Mouse (Mus musculus): ENCODE results near the gene Rfesd. TPM values are rescaled to one million over a fixed set of nuclear protein-coding genes. Genes with fewer than 3 reads are reported as not detected.

Rfesd gene
- 18.9 and 21.1 TPM in 2 replicates for polyA plus RNA-seq (2015; fragmentation: Nextera tagmentation; extraction: Ambion mirVana)

DNA sequence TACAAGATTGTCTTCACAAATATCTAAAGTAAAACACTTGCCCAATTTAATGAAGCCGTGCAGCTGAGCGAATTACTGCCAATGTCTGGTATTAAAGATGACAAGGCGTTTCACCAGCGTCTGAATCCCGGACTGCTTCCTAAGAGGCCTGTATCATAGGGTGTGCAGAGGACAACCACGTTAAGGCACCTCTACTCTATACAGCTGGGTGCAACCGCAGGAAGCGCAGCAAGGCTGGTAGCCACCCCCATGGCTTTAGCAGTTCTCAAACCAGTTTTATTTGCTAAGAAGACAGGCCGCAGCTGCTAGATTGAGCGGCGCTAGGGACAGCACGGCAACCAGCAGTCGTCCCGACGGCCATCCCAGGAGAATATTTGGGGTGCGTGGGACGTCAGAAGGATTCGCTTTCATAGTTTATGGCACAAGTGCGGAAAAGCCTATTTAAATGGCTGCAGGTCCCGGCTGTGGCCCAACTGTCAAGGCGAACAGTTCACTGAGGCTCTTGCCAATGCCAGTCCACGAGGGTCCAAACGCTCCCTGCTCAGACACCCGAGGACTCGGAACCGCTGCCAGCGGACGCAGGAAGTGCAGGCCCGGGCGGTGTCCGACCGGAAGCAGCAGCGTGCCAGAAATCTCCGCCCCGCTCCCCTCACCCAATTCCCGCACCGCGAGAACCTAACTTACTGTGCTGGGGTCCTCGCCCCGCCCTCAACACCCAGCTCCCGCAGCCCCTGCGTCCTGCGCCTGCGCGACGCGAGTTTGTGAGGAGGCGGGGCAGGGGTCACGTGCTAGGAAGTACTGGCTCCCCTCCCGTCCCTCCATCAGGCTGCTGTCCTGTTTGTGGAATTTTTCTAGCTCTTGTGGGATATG is at the start of gene Rfesd:
TSS of gene Rfesd (minus strand) at position 746 of the 870 bp plus-strand sequence.
- Histone ChIP-seq H3K4me3 (peak within 1 kb of the TSS; percentile 75), H3K27me3 (no peaks in the 10 kb centered on the region), H3K4me1 (peaks cover 7% of the 10 kb centered on the region), H3K27ac (peak within 1 kb of the TSS; percentile 92), H3K9ac (peak within 1 kb of the TSS; percentile 89), H3K9me3 (no peaks in the 10 kb centered on the region), H3K36me3 (no peaks in the 10 kb centered on the region), H3K4me2 (replicated peaks) (peak within 1 kb of the TSS; percentile 75)
- under 1% methylated on average over 50 of the region's 50 CpGs for WGBS
- ATAC-seq (ENCODE audit: low FRiP score, low read depth), result peak; percentile 100

DNA sequence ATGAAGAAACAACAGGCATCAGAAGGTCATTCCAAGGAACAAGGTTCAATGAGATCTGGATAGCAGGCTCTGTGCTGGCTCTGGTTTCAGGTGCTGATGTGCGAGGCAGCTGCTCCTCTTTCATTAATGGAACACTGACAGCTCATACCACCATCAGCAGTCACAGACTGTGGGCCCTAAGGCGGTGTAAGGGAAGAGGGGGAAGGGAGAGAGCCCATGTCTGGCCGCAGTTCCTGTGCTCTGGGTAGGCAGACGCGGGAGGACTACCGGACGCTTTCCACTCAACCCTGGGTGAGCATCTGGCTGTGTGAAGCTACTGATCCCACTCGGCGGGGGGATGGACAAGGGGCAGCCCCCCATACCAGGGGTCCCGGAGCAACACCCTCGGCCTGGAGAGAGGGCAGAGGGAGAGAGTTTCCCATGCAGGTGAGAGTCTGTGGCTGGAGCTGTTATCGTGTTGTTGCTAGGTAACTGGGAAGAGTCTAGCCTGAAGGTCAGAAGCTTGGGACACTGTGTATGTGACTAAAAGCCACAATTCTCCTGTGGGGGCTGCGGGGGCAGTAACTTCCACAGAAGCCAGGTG is 45.9 kb upstream of the Rfesd start:
- H3K36me3 ChIP-seq, result peaks cover 16% of the 10 kb centered on the region
- H3K4me2 ChIP-seq (replicated peaks), result no peak overlapping the region
- H3K9me3 ChIP-seq, result no peaks in the 10 kb centered on the region
- H3K4me3 ChIP-seq, result no peak overlapping the region
- no peak overlapping the region for H3K27ac ChIP-seq
- H3K27me3 ChIP-seq, result no peaks in the 10 kb centered on the region
- H3K9ac ChIP-seq, result no peak overlapping the region
- ATAC-seq (ENCODE audit: low FRiP score, low read depth), result peak; percentile 36
- peaks cover 9% of the 10 kb centered on the region for H3K4me1 ChIP-seq
- WGBS, result 55% methylated on average over 13 of the region's 13 CpGs

DNA sequence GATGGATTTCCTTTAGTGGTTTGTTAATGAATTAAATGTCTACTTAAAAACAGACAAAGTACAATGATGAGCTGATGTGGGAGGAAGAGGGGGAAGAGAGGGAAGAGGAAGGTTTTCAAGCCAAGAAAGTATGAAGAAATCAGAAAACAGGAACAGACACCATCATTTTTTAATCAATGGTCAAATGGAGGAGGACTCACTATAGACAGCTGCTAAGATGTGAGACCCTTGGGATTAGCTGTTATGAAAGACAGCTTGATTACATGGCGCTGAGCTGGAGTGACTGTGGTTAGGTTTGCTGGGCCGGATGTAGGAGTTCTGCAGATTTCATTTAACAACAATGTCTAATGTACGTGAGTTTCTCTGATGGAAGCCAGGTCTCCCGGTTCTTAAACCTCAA is 45.0 kb upstream of the Rfesd start:
- 76% methylated on average over 4 of the region's 4 CpGs for WGBS

DNA sequence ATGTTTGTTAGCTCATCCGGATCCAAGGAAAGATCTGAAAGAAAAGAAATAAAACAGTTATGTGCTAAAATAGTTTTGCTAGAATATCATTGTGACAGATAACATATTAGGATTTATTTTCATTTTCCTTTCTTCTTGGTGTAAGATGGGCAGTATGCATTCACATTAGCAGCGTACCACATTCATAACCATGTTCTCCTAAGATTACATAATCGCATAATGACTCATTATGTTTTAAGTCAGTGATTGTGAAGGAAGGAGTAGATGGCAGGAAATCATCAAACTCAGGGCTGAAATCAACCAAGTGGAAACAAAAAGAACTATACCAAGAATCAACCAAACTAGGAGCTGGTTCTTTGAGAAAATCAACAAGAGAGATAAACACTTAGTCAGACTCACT is 44.0 kb upstream of the Rfesd start:
- Histone ChIP-seq H3K9ac (no peak overlapping the region), H3K27ac (no peak overlapping the region), H3K4me1 (peaks cover 9% of the 10 kb centered on the region), H3K4me2 (replicated peaks) (no peak overlapping the region), H3K9me3 (no peaks in the 10 kb centered on the region), H3K36me3 (peaks cover 16% of the 10 kb centered on the region), H3K4me3 (no peak overlapping the region), H3K27me3 (peaks cover 9% of the 10 kb centered on the region)
- ATAC-seq (ENCODE audit: low FRiP score, low read depth), result no peak
- 92% methylated on average over 3 of the region's 3 CpGs for WGBS

More for the DNA sequence above, 45.0 kb upstream of the Rfesd start:
- Histone ChIP-seq H3K9ac (no peak overlapping the region), H3K4me3 (no peak overlapping the region), H3K36me3 (peaks cover 16% of the 10 kb centered on the region), H3K4me2 (replicated peaks) (no peak overlapping the region), H3K27ac (no peak overlapping the region), H3K27me3 (no peaks in the 10 kb centered on the region; the same call in 1 of the 2 replicates), H3K9me3 (no peaks in the 10 kb centered on the region), H3K4me1 (peaks cover 9% of the 10 kb centered on the region)
- ATAC-seq (ENCODE audit: low FRiP score, low read depth), result no peak

DNA sequence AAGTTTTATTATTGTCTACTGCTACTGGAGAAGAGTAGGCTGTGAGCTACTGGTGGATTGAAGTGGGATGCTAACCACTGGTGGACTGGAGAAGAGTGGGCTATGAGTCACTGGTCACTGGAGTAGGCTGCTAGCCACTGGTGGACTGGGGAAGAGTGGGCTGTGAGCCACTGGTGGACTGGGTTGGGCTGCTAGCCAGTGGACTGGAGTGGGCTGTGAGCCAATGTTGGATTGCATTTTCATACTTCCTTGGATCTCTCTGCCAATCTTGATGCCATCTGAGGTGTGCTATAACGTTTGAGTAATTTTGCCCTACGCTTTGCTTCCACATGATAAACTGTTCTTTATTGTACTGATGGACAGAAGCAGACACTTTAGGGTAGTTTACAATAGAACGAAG is 43.6 kb upstream of the Rfesd start:
- H3K36me3 ChIP-seq, result peaks cover 16% of the 10 kb centered on the region
- no peaks in the 10 kb centered on the region for H3K9me3 ChIP-seq
- WGBS, result 87% methylated on average over 3 of the region's 3 CpGs
- H3K27me3 ChIP-seq, result peaks cover 13% of the 10 kb centered on the region
- peaks cover 9% of the 10 kb centered on the region for H3K4me1 ChIP-seq
- no peak overlapping the region for H3K4me3 ChIP-seq
- H3K4me2 ChIP-seq (replicated peaks), result no peak overlapping the region
- no peak for ATAC-seq (ENCODE audit: low FRiP score, low read depth)
- H3K9ac ChIP-seq, result no peak overlapping the region
- no peak overlapping the region for H3K27ac ChIP-seq

DNA sequence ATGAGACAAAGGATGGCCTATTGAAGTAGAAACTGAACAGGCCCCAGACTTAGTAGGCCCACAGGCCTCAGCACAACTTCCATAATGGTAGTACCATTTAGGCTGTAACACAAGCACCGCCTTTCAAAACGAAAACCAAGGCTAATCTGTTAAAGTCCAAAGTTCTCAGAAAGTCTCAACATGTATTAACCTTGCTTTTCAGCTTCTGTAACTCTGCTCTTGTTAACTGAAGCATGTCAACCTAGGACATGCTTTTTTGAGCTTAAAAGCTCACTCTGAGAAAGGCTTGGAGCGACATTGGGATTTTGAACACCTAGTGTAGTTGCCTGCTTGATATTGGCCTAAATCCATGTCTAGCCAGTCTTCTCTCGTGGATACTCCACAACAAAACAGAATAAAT is 41.1 kb upstream of the Rfesd start:
- 88% methylated on average over 4 of the region's 4 CpGs for WGBS
- Histone ChIP-seq H3K4me2 (replicated peaks) (no peak overlapping the region), H3K9me3 (no peaks in the 10 kb centered on the region), H3K36me3 (peaks cover 6% of the 10 kb centered on the region), H3K9ac (no peak overlapping the region), H3K4me1 (peaks cover 22% of the 10 kb centered on the region), H3K27ac (no peak overlapping the region), H3K27me3 (peaks cover 37% of the 10 kb centered on the region), H3K4me3 (no peak overlapping the region)
- no peak for ATAC-seq (ENCODE audit: low FRiP score, low read depth)

DNA sequence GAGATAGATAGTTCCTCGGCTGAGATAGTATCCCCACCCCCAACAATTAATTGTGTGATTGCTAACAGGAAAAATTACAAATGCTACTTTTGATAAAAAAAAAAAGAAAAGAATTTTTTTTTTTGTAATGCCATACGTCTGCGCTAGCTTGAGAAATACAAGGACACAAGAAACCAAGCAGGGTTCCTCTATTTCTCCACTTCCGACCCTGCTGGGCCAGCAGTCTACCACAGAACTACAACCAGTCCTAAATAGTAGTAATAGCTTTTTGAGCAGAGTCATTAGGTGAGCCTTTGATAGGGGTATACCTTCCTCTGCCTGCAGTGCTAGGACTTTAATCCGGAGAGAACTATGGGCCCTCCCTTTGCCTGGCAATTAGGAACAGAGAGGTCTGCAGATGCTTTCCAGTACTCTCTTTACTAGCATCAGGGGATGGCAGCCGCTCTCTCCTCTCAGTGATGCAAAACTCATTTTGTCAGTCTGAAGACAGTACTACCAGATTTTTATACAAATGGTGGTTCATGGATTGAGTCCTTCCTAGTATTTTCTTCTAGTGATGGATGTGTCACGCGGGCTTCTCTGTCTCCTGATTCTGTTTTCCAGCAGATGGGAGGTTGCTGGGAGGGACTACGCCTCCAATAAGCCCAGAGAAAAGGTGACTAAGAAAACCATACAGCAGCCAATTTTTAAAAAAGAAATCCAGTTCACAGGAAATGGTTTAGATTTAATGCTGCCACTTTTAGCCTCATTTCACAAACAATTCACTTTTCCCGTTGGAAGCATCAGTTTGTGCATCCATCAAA is 38.9 kb upstream of the Rfesd start:
- Histone ChIP-seq H3K4me3 (no peak overlapping the region), H3K27ac (no peak overlapping the region), H3K4me1 (peaks cover 16% of the 10 kb centered on the region), H3K4me2 (replicated peaks) (no peak overlapping the region), H3K36me3 (peaks cover 4% of the 10 kb centered on the region), H3K9me3 (no peaks in the 10 kb centered on the region), H3K27me3 (peaks cover 58% of the 10 kb centered on the region), H3K9ac (no peak overlapping the region)
- no peak for ATAC-seq (ENCODE audit: low FRiP score, low read depth)
- 62% methylated on average over 10 of the region's 10 CpGs for WGBS

DNA sequence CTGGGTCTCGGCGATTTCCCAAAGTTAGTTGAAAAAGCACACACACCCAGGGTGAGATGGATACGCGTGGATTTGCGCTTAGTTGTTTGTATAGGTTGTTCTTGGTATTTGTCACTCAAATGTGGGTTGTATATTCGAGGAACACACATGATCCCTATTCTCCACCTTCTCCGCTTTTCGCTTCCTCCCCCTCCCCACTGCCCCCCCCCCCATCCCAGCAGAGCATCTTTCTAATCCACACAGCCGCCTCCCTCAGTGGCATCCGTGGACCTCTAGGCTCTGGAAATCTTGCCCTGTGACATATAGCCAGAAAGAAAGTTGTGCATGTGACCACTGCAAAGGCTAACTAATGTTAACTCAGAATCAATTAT is 38.4 kb upstream of the Rfesd start, which contains the start of gene Gpr150:
TSS of gene Gpr150 (minus strand) at position 101 of the 371 bp plus-strand sequence.
- Histone ChIP-seq H3K9me3 (no peaks in the 10 kb centered on the region), H3K36me3 (no peaks in the 10 kb centered on the region), H3K4me1 (peaks cover 16% of the 10 kb centered on the region), H3K4me3 (peak within 1 kb of the TSS; percentile 56), H3K27me3 (peaks cover 60% of the 10 kb centered on the region), H3K4me2 (replicated peaks) (peak within 1 kb of the TSS; percentile 97), H3K27ac (no peak within 1 kb of the TSS), H3K9ac (peak within 1 kb of the TSS; percentile 57)
- peak; percentile 17; the same call in 1 of the 2 replicates for ATAC-seq (ENCODE audit: low FRiP score, low read depth)
- WGBS, result 6% methylated on average over 8 of the region's 10 CpGs

DNA sequence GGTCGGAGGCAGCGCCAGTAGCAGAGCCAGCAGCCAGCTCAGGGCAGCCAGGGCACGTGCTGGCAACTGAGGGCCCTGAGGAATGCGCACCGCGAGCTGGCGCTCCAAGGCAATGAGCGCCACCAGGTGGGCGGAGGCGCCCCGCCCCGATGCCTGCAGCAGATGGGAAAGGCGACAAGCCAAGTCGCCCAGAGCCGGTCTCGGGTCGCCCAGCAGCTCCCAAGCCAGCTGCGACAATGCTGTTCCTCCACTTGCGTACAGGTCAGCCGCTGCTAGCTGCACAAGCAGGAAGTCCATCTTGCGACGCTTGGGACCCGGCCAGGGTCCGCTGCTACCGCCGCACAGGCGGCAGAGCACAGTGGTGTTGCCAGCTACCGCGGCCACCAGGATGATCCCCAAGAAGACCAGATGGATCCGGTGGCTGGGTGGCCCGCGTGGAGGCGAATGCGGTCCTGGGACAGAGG is 37.8 kb upstream of the Rfesd start:
- ATAC-seq (ENCODE audit: low FRiP score, low read depth), result peak; percentile 83
- Histone ChIP-seq H3K4me2 (replicated peaks) (peak overlapping the region; percentile 97), H3K27me3 (peaks cover 60% of the 10 kb centered on the region), H3K27ac (no peak overlapping the region), H3K9me3 (no peaks in the 10 kb centered on the region), H3K36me3 (no peaks in the 10 kb centered on the region), H3K9ac (peak overlapping the region; percentile 57), H3K4me1 (peaks cover 16% of the 10 kb centered on the region), H3K4me3 (peak overlapping the region; percentile 56)
- under 1% methylated on average over 34 of the region's 34 CpGs for WGBS

DNA sequence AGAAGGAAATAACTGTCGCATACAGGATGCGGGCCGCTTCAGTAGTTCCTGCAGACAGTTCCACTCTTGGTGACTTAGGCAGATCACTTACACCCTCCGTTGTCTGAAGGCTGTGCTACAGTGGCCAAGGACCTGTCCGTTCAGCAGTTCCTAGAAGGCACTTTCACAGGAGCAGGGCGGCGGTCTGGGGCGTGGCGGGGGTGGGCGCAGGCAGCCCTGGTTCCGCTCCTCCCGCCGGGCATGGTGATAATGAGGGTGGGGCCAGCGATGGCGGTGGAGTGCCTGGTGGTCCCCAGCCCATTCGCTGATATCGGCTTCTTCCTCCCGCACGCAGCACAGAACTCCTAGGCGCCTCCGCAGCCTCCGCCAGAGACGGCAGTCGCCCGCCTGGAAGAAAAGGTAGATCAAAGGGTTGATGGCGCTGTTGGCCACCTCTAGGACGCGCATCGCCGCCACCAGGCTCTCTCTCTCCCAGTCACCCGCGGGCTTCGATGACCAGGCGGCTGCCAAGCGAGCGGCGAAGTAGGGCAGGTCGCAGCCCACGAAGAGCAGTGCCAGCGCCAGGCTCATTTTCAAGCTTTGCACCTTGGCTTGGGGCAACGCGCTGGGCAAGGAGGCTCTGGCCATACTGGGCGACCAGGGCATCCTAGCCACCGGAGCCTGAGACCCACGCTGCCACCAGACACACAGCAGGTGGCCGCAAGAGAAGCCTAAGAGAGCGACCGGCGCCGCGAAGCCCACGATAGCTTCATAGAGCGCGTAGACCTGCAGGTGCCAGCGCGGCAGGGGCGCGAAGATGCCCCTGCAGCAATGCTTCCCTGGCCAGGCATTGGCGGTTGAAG is 37.1 kb upstream of the Rfesd start:
- ATAC-seq (ENCODE audit: low FRiP score, low read depth), result peak; percentile 74
- Histone ChIP-seq H3K4me3 (peak overlapping the region; percentile 56), H3K4me1 (peaks cover 16% of the 10 kb centered on the region), H3K4me2 (replicated peaks) (peak overlapping the region; percentile 97), H3K27me3 (peaks cover 60% of the 10 kb centered on the region), H3K36me3 (no peaks in the 10 kb centered on the region), H3K9ac (peak overlapping the region; percentile 57), H3K27ac (no peak overlapping the region), H3K9me3 (no peaks in the 10 kb centered on the region)
- WGBS, result under 1% methylated on average over 59 of the region's 59 CpGs

DNA sequence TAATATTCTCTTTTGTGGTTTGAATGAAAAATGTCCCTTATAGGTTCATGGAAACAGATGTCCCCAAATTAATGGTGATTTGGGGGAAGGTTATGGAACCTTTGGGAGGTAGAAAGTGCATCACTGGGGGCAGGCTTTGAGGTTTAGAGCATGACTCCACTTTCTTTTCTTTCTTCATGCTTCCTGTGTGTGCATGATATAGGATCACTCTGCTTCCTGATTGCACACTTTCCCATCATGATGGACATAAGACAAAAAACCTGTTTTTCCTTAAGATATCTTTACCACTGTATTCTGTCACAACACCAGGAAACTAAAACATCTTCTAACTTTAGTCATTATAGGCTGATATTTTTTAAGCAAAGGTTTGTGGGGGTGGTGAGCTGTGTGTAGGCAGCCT is 26.5 kb upstream of the Rfesd start:
- no peaks in the 10 kb centered on the region for H3K27me3 ChIP-seq
- H3K9me3 ChIP-seq, result no peaks in the 10 kb centered on the region
- ATAC-seq (ENCODE audit: low FRiP score, low read depth), result no peak
- H3K4me2 ChIP-seq (replicated peaks), result no peak overlapping the region
- H3K4me1 ChIP-seq, result no peaks in the 10 kb centered on the region
- no peaks in the 10 kb centered on the region for H3K36me3 ChIP-seq
- H3K4me3 ChIP-seq, result no peak overlapping the region
- H3K27ac ChIP-seq, result no peak overlapping the region
- no peak overlapping the region for H3K9ac ChIP-seq
